Mouse (Mus musculus): ENCODE data around the gene Esr2. TPM values are rescaled to one million over a fixed set of nuclear protein-coding genes. Genes with fewer than 3 reads are reported as not detected.
"Not testable (repeated sequence)": the region's sequence is repeated elsewhere in the genome, so short reads cannot be mapped to it uniquely, and the experiment has no call there.

Gene Esr2
- total and polyA plus RNA-seq, 2 experiments = not detected

DNA sequence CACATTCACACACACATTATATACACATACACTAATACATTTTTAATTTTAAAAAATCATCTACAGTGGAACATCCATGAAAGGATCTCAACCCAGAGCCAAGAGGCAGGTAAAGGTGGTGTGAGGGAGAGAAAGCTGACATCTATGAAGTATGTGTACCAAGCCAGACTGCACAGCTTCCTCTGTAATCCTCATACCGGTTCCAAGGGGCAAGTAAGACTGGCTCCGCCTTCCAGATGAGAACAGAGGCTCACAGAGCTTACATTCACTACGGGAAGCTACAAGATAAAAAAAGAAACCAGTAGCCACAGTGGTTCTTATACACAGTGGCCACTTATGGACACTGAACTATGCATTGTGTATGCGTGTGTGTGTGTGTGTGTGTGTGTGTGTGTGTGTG is 2.5 kb upstream of the Esr2 start:
- Histone ChIP-seq H3K4me1 (ENCODE audit: control insufficient read depth, insufficient read depth, low read length) (peaks cover 4% of the 10 kb centered on the region; the same call in 1 of the 2 replicates), H3K27me3 (ENCODE audit: control insufficient read depth, insufficient read depth, low read length) (peaks cover 3% of the 10 kb centered on the region; the same call in 1 of the 2 replicates)
- WGBS = 62% methylated on average over 4 of the region's 4 CpGs

DNA sequence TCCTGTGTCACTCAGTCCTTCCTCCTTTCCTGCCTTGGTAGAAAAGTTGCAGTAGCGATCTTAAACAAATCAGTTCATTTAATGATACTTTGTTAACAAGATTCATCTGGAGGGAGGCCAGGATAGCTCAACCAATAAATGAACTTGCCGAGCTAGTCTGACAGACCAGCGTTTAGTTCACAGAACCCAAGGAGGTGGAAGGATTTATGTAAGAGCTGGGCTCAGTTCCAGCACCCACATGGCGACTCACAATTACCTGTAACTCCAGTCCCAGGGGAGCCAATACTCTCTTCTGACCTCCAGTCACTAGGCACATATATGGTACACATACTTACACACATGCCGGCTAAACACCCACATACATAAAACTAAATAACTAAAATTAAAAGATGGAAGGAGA is 2.0 kb upstream of the Esr2 start:
- no peak for TF ChIP-seq POLR2A (IDR thresholded peaks at IDR 0.05; ENCODE audit: extremely low read depth, insufficient read depth, low read length)
- TF ChIP-seq CTCF (IDR thresholded peaks at IDR 0.05; ENCODE audit: low read depth, low read length) = no peak
- Histone ChIP-seq H3K9ac (ENCODE audit: low read depth, low read length) (no peak overlapping the region), H3K4me1 (ENCODE audit: control insufficient read depth, insufficient read depth, low read length) (peaks cover 4% of the 10 kb centered on the region; the same call in 1 of the 2 replicates), H3K27ac (replicated peaks; ENCODE audit: insufficient read depth, low read depth, low read length) (no peak overlapping the region), H3K79me2 (ENCODE audit: control insufficient read depth, insufficient read depth, low read length) (no peaks in the 10 kb centered on the region), H3K36me3 (ENCODE audit: control insufficient read depth, insufficient read depth, low read length) (no peaks in the 10 kb centered on the region), H3K27me3 (ENCODE audit: control insufficient read depth, insufficient read depth, low read length) (peaks cover 3% of the 10 kb centered on the region; the same call in 1 of the 2 replicates), H3K4me3 (ENCODE audit: insufficient read depth, low read depth, low read length) (no peak overlapping the region)
- WGBS = 65% methylated on average over 5 of the region's 5 CpGs
- DNase-seq (ENCODE audit: extremely low read depth, low read depth, low spot score) = no peak

More for the DNA sequence above, 2.5 kb upstream of the Esr2 start:
- no peak for TF ChIP-seq CTCF (IDR thresholded peaks at IDR 0.05; ENCODE audit: low read depth, low read length)
- no peak for TF ChIP-seq POLR2A (IDR thresholded peaks at IDR 0.05; ENCODE audit: extremely low read depth, insufficient read depth, low read length)
- no peaks in the 10 kb centered on the region for H3K79me2 ChIP-seq (ENCODE audit: control insufficient read depth, insufficient read depth, low read length)
- H3K27ac ChIP-seq (replicated peaks; ENCODE audit: insufficient read depth, low read depth, low read length) = no peak overlapping the region
- H3K4me3 ChIP-seq (ENCODE audit: insufficient read depth, low read depth, low read length) = no peak overlapping the region
- no peaks in the 10 kb centered on the region for H3K36me3 ChIP-seq (ENCODE audit: control insufficient read depth, insufficient read depth, low read length)
- no peak overlapping the region for H3K9ac ChIP-seq (ENCODE audit: low read depth, low read length)
- no peak for DNase-seq (ENCODE audit: extremely low read depth, low read depth, low spot score)

DNA sequence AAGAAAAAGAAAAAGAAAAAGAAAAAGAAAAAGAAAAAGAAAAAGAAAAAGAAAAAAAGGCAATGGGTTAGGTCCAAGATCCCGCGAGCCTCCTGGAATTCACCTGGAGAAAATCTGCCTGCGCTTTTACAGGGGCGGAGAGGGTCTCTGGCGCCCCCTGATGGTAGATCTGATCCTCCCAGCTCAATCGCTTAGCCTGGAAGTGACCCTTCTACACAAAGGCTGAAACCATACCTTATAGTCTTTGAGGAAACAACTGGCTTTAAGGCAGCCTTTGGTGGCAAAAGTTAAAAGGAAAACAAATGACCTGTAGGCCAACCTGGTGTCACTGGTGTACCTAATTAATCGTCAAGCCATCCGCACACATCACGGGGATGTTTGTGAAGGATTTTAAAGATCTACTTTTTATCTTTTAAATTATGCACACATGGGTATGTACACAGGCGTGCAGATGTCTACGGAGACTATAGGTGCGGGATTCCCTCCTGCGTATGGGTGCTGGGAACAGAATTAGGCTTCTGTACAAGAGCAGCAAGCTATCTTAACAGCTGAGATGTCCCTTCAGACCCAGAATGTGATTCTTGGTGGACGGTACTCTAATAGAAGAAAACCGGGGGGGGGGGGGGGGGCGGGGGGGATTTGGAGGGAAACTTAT is 932 bp upstream of the Esr2 start:
- TF ChIP-seq CTCF (IDR thresholded peaks at IDR 0.05; ENCODE audit: low read depth, low read length) (peak; percentile 85), POLR2A (IDR thresholded peaks at IDR 0.05; ENCODE audit: extremely low read depth, insufficient read depth, low read length) (no peak)
- 38% methylated on average over 16 of the region's 16 CpGs for WGBS
- peaks cover 3% of the 10 kb centered on the region; the same call in 1 of the 2 replicates for H3K27me3 ChIP-seq (ENCODE audit: control insufficient read depth, insufficient read depth, low read length)
- no peak overlapping the region for H3K27ac ChIP-seq (replicated peaks; ENCODE audit: insufficient read depth, low read depth, low read length)
- H3K9ac ChIP-seq (ENCODE audit: low read depth, low read length) = no peak overlapping the region
- DNase-seq (ENCODE audit: extremely low read depth, low read depth, low spot score) = peak; percentile 25
- H3K4me3 ChIP-seq (ENCODE audit: insufficient read depth, low read depth, low read length) = no peak overlapping the region
- no peaks in the 10 kb centered on the region for H3K36me3 ChIP-seq (ENCODE audit: control insufficient read depth, insufficient read depth, low read length)
- no peaks in the 10 kb centered on the region for H3K79me2 ChIP-seq (ENCODE audit: control insufficient read depth, insufficient read depth, low read length)
- peaks cover 4% of the 10 kb centered on the region; the same call in 1 of the 2 replicates for H3K4me1 ChIP-seq (ENCODE audit: control insufficient read depth, insufficient read depth, low read length)

DNA sequence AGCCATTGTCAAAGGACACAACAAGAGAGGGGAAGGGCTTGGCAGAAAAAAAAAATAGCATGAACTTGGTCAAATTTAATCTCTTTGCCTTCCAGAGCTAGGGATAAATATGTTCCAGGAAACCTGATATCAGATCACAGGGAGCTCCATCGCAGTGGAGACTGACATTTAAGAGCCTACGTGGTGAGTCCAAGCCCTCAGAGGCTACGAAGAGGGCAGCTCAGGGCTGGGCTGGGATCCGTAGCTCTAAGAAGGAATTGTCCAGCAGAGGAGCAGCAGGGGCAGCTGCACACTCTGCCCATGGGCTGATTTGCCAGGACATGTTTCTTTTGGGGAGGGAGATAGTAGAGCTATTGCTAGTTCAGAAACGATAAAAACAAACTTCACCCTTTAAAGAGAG is 11.4 kb downstream of the Esr2 start:
- H3K4me3 ChIP-seq (ENCODE audit: insufficient read depth, low read depth, low read length) = no peak overlapping the region
- H3K4me1 ChIP-seq (ENCODE audit: control insufficient read depth, insufficient read depth, low read length) = no peaks in the 10 kb centered on the region
- no peak overlapping the region for H3K27ac ChIP-seq (replicated peaks; ENCODE audit: insufficient read depth, low read depth, low read length)
- no peak for DNase-seq (ENCODE audit: extremely low read depth, low read depth, low spot score)
- no peak overlapping the region for H3K9ac ChIP-seq (ENCODE audit: low read depth, low read length)
- H3K27me3 ChIP-seq (ENCODE audit: control insufficient read depth, insufficient read depth, low read length) = no peaks in the 10 kb centered on the region
- H3K36me3 ChIP-seq (ENCODE audit: control insufficient read depth, insufficient read depth, low read length) = no peaks in the 10 kb centered on the region
- no peaks in the 10 kb centered on the region for H3K79me2 ChIP-seq (ENCODE audit: control insufficient read depth, insufficient read depth, low read length)
- 65% methylated on average over 5 of the region's 5 CpGs for WGBS
- TF ChIP-seq POLR2A (IDR thresholded peaks at IDR 0.05; ENCODE audit: extremely low read depth, insufficient read depth, low read length) (no peak), CTCF (IDR thresholded peaks at IDR 0.05; ENCODE audit: low read depth, low read length) (no peak)

DNA sequence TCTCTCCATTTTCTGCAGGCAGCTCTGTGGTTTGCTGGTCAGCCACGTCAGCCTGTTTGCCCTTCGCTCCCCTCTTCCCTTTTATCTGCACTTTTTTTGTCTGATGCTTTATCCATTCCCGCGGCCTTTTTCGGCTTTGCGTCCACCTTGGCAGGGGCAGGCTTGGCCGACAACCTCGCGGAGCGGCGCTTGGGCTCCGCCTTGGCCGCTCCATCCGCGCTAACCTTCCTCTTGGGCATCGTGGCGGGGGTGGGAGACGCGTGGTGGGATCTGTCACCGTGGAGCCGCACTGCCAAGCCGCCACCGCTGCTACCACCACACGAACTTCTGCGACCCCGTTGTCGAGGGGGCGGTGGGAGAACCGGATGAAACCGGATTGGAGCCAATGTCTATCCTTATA is 24.7 kb downstream of the Esr2 start:
- WGBS = 18% methylated on average over 30 of the region's 30 CpGs
- not testable (repeated sequence) for DNase-seq (ENCODE audit: extremely low read depth, low read depth, low spot score); H3K4me1 ChIP-seq (ENCODE audit: control insufficient read depth, insufficient read depth, low read length); H3K9ac ChIP-seq (ENCODE audit: low read depth, low read length); H3K36me3 ChIP-seq (ENCODE audit: control insufficient read depth, insufficient read depth, low read length); H3K27me3 ChIP-seq (ENCODE audit: control insufficient read depth, insufficient read depth, low read length); H3K79me2 ChIP-seq (ENCODE audit: control insufficient read depth, insufficient read depth, low read length); H3K4me3 ChIP-seq (ENCODE audit: insufficient read depth, low read depth, low read length); H3K27ac ChIP-seq (replicated peaks; ENCODE audit: insufficient read depth, low read depth, low read length)

DNA sequence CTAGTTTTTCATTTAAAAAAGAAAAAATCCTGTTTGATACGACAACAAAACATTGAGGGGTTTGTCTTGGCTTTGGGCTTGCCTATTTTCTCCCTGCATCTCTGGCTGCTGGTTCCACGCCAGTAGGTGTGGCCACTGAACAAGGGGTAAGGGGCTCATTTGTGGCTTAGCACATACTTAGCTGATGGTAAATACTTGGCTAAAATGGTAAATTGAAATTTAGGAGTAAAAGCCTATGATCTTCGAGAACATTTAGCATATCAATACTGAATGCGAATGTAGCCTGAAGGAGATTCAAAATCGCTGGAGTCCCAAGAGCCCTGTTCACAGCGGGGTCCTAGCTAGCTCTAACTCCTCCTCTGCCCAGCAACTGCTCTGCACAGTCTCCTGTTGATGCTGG is 40.4 kb downstream of the Esr2 start:
- TF ChIP-seq POLR2A (IDR thresholded peaks at IDR 0.05; ENCODE audit: extremely low read depth, insufficient read depth, low read length) = no peak
- no peak for TF ChIP-seq CTCF (IDR thresholded peaks at IDR 0.05; ENCODE audit: low read depth, low read length)
- no peak overlapping the region for H3K27ac ChIP-seq (replicated peaks; ENCODE audit: insufficient read depth, low read depth, low read length)
- H3K79me2 ChIP-seq (ENCODE audit: control insufficient read depth, insufficient read depth, low read length) = no peaks in the 10 kb centered on the region
- no peak overlapping the region for H3K4me3 ChIP-seq (ENCODE audit: insufficient read depth, low read depth, low read length)
- no peaks in the 10 kb centered on the region for H3K4me1 ChIP-seq (ENCODE audit: control insufficient read depth, insufficient read depth, low read length)
- H3K27me3 ChIP-seq (ENCODE audit: control insufficient read depth, insufficient read depth, low read length) = no peaks in the 10 kb centered on the region
- H3K9ac ChIP-seq (ENCODE audit: low read depth, low read length) = no peak overlapping the region
- WGBS = 59% methylated on average over 6 of the region's 6 CpGs
- DNase-seq (ENCODE audit: extremely low read depth, low read depth, low spot score) = no peak
- no peaks in the 10 kb centered on the region for H3K36me3 ChIP-seq (ENCODE audit: control insufficient read depth, insufficient read depth, low read length)

DNA sequence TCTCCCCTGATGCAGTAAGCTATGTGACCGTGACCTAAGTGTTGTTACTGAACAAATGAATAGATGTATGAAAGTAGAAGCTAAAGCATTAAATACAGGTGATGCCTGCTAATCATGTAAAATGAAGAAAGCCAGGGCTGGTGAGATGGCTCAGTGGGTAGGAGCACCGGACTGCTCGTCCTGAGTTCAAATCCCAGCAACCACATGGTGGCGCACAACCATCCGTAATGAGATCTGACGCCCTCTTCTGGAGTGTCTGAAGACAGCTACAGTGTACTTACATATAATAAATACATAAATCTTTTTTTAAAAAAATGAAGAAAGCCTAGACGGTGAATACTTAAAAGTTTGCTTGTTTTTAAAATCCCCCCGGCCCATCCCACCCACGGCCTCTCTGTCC is 44.0 kb downstream of the Esr2 start:
- H3K27ac ChIP-seq (replicated peaks; ENCODE audit: insufficient read depth, low read depth, low read length); H3K4me1 ChIP-seq (ENCODE audit: control insufficient read depth, insufficient read depth, low read length): not testable (repeated sequence)
- WGBS = 84% methylated on average over 9 of the region's 9 CpGs

More for the DNA sequence above, 44.0 kb downstream of the Esr2 start:
- H3K27me3 ChIP-seq (ENCODE audit: control insufficient read depth, insufficient read depth, low read length); H3K79me2 ChIP-seq (ENCODE audit: control insufficient read depth, insufficient read depth, low read length); H3K36me3 ChIP-seq (ENCODE audit: control insufficient read depth, insufficient read depth, low read length); H3K4me3 ChIP-seq (ENCODE audit: insufficient read depth, low read depth, low read length); DNase-seq (ENCODE audit: extremely low read depth, low read depth, low spot score); H3K9ac ChIP-seq (ENCODE audit: low read depth, low read length): not testable (repeated sequence)
